24 mouse cellular contexts compared by ENCODE assay signal in genomic region chr14:48515538-48515937, GRCm38 (mm10).
A peak's percentile ranks its signal among the peaks of the same experiment; 100 is the strongest.
DNase-seq lines count a peak whose midpoint lies in the region; ATAC-seq and TF ChIP-seq lines count a peak whose summit lies in the region.
"Had no signal": no experiment of that assay in that cellular context is flagged by ENCODE, and none has a peak within 500 bp of the region (broad histone marks: within the 10 kb centered on the region; RNA-seq: fewer than 3 reads in every experiment).

No protein-coding gene starts in this region.

- H3K9me3 ChIP-seq in forebrain, embryonic 15.5 days: no peaks in the 10 kb centered on the region
- no peaks in the 10 kb centered on the region for H3K9me3 ChIP-seq in forebrain, embryonic 11.5 days (ENCODE audit: control insufficient read depth, low read length)
- no peaks in the 10 kb centered on the region for H3K9me3 ChIP-seq in liver, embryonic 11.5 days (ENCODE audit: control insufficient read depth, low read length)
- H3K9me3 ChIP-seq in midbrain, embryonic 11.5 days (ENCODE audit: control insufficient read depth, low read length): no peaks in the 10 kb centered on the region
- peaks cover 4% of the 10 kb centered on the region; the same call in 1 of the 2 replicates for H3K9me3 ChIP-seq in midbrain, embryonic 13.5 days
- H3K9me3 ChIP-seq: embryonic facial prominence, embryonic 13.5 days; hindbrain, embryonic 13.5 days; intestine, embryonic 15.5 days; limb, embryonic 13.5 days; neural tube, embryonic 12.5 days had no signal

- H3K79me2 ChIP-seq in liver, adult 2 months (ENCODE audit: control insufficient read depth, insufficient read depth, low read length): no peaks in the 10 kb centered on the region

- no peak overlapping the region for H3K9ac ChIP-seq in forebrain, embryonic 15.5 days (replicated peaks)
- no peak overlapping the region for H3K9ac ChIP-seq in forebrain, embryonic 11.5 days (ENCODE audit: low read length)
- no peak overlapping the region for H3K9ac ChIP-seq in liver, adult 2 months (ENCODE audit: low read depth, low read length)
- H3K9ac ChIP-seq in liver, embryonic 11.5 days (ENCODE audit: low read depth, low read length): no peak overlapping the region
- H3K9ac ChIP-seq in midbrain, embryonic 11.5 days (ENCODE audit: low read length): no peak overlapping the region
- no peak overlapping the region for H3K9ac ChIP-seq in midbrain, embryonic 13.5 days (replicated peaks)
- H3K9ac ChIP-seq: embryonic facial prominence, embryonic 13.5 days; hindbrain, embryonic 13.5 days; intestine, embryonic 15.5 days; limb, embryonic 13.5 days; liver, embryonic 14.5 days; neural tube, embryonic 12.5 days had no signal

- H3K4me2 ChIP-seq in forebrain, embryonic 15.5 days (replicated peaks): no peak overlapping the region
- H3K4me2 ChIP-seq in forebrain, embryonic 11.5 days (ENCODE audit: low read depth, low read length, severe bottlenecking): no peak overlapping the region
- no peak overlapping the region for H3K4me2 ChIP-seq in liver, embryonic 11.5 days
- no peak overlapping the region for H3K4me2 ChIP-seq in midbrain, embryonic 11.5 days
- H3K4me2 ChIP-seq in midbrain, embryonic 13.5 days (replicated peaks): no peak overlapping the region
- H3K4me2 ChIP-seq: embryonic facial prominence, embryonic 13.5 days; hindbrain, embryonic 13.5 days; intestine, embryonic 15.5 days; limb, embryonic 13.5 days; neural tube, embryonic 12.5 days had no signal

- no peak for DNase-seq in forebrain, embryonic 11.5 days (ENCODE audit: low spot score)
- DNase-seq in liver, adult 2 months (ENCODE audit: extremely low read depth, low read depth, low spot score): peak; percentile 81
- no peak for DNase-seq in liver, embryonic 11.5 days (ENCODE audit: low spot score)
- peak; percentile 90 for DNase-seq in midbrain, embryonic 11.5 days (ENCODE audit: low spot score, missing footprints)
- no peak for DNase-seq in spleen, postnatal 10 days (ENCODE audit: low spot score in 2 of 2)
- DNase-seq: adrenal gland, postnatal 36 days; cerebellum, adult 11 months; cerebellum, postnatal 36 days; embryo, embryonic 11 days; gastrocnemius, postnatal 25 days; heart, adult 2 months; kidney, adult 9 months; kidney, postnatal 14 days; layer of hippocampus, postnatal 36 days; right cerebral cortex, postnatal 14 days had no signal

- H3K36me3 ChIP-seq in forebrain, embryonic 15.5 days: no peaks in the 10 kb centered on the region
- no peaks in the 10 kb centered on the region for H3K36me3 ChIP-seq in forebrain, embryonic 11.5 days (ENCODE audit: control insufficient read depth, insufficient read depth, low read length)
- H3K36me3 ChIP-seq in liver, adult 2 months (ENCODE audit: control insufficient read depth, insufficient read depth, low read length): peaks cover 10% of the 10 kb centered on the region
- no peaks in the 10 kb centered on the region for H3K36me3 ChIP-seq in liver, embryonic 11.5 days (ENCODE audit: control insufficient read depth, insufficient read depth, low read length)
- no peaks in the 10 kb centered on the region for H3K36me3 ChIP-seq in midbrain, embryonic 11.5 days (ENCODE audit: control insufficient read depth, insufficient read depth, low read length)
- no peaks in the 10 kb centered on the region for H3K36me3 ChIP-seq in midbrain, embryonic 13.5 days
- H3K36me3 ChIP-seq: intestine, embryonic 15.5 days; neural tube, embryonic 12.5 days had no signal

- peaks cover 28% of the 10 kb centered on the region for H3K4me1 ChIP-seq in forebrain, embryonic 15.5 days
- peaks cover 12% of the 10 kb centered on the region; the same call in 1 of the 2 replicates for H3K4me1 ChIP-seq in forebrain, embryonic 11.5 days (replicated peaks; ENCODE audit: control insufficient read depth, insufficient read depth, low read length)
- H3K4me1 ChIP-seq in liver, adult 2 months (ENCODE audit: control insufficient read depth, insufficient read depth, low read length): no peaks in the 10 kb centered on the region
- no peaks in the 10 kb centered on the region for H3K4me1 ChIP-seq in liver, embryonic 11.5 days (replicated peaks; ENCODE audit: control insufficient read depth, insufficient read depth, low read length)
- H3K4me1 ChIP-seq in midbrain, embryonic 11.5 days (ENCODE audit: control insufficient read depth, insufficient read depth, low read length): peaks cover 35% of the 10 kb centered on the region
- peaks cover 45% of the 10 kb centered on the region for H3K4me1 ChIP-seq in midbrain, embryonic 13.5 days (replicated peaks)
- H3K4me1 ChIP-seq: embryonic facial prominence, embryonic 13.5 days; intestine, embryonic 15.5 days; limb, embryonic 13.5 days had no signal

- 0 out of 2 replicates have a peak overlapping the region, but pooled peaks have one; percentile 29 for H3K27ac ChIP-seq in forebrain, embryonic 15.5 days (replicated peaks)
- H3K27ac ChIP-seq in forebrain, embryonic 11.5 days (ENCODE audit: low read depth, low read length): no peak overlapping the region
- H3K27ac ChIP-seq in liver, adult 2 months (replicated peaks; ENCODE audit: insufficient read depth, low read depth, low read length): no peak overlapping the region
- no peak overlapping the region for H3K27ac ChIP-seq in liver, embryonic 11.5 days (ENCODE audit: low read depth, low read length)
- no peak overlapping the region for H3K27ac ChIP-seq in midbrain, embryonic 11.5 days (ENCODE audit: low read depth, low read length)
- no peak overlapping the region for H3K27ac ChIP-seq in midbrain, embryonic 13.5 days
- H3K27ac ChIP-seq: embryonic facial prominence, embryonic 13.5 days; heart, adult 2 months; hindbrain, embryonic 13.5 days; intestine, embryonic 15.5 days; limb, embryonic 13.5 days; liver, embryonic 14.5 days; neural tube, embryonic 12.5 days had no signal

- TF ChIP-seq CTCF in liver, adult 2 months (IDR thresholded peaks at IDR 0.05; ENCODE audit: low read depth, low read length): no peak

- no peak for ATAC-seq in forebrain, embryonic 15.5 days (replicated peaks)
- ATAC-seq in forebrain, embryonic 11.5 days (replicated peaks; ENCODE audit: low FRiP score): no peak
- no peak for ATAC-seq in liver, embryonic 11.5 days (replicated peaks; ENCODE audit: low FRiP score)
- ATAC-seq in midbrain, embryonic 11.5 days (ENCODE audit: low FRiP score): no peak
- ATAC-seq in midbrain, embryonic 13.5 days: no peak
- ATAC-seq: intestine, embryonic 15.5 days had no signal

- TF ChIP-seq POLR2A in liver, adult 2 months (IDR thresholded peaks at IDR 0.05; ENCODE audit: extremely low read depth, insufficient read depth, low read length): no peak

- 34% methylated on average over 8 of the region's 8 CpGs for WGBS in forebrain, embryonic 15.5 days
- 69% methylated on average over 8 of the region's 8 CpGs for WGBS in forebrain, embryonic 11.5 days
- 37% methylated on average over 8 of the region's 8 CpGs for WGBS in liver, adult 2 months
- WGBS in liver, embryonic 11.5 days: 87% methylated on average over 8 of the region's 8 CpGs
- 25% methylated on average over 8 of the region's 8 CpGs for WGBS in midbrain, embryonic 11.5 days
- 26% methylated on average over 8 of the region's 8 CpGs for WGBS in midbrain, embryonic 13.5 days

- no peaks in the 10 kb centered on the region for H3K27me3 ChIP-seq in forebrain, embryonic 15.5 days
- peaks cover 11% of the 10 kb centered on the region for H3K27me3 ChIP-seq in forebrain, embryonic 11.5 days (ENCODE audit: control insufficient read depth, insufficient read depth, low read length)
- no peaks in the 10 kb centered on the region for H3K27me3 ChIP-seq in liver, adult 2 months (ENCODE audit: control insufficient read depth, insufficient read depth, low read length)
- no peaks in the 10 kb centered on the region for H3K27me3 ChIP-seq in liver, embryonic 11.5 days (replicated peaks; ENCODE audit: control insufficient read depth, insufficient read depth, low read length)
- H3K27me3 ChIP-seq in midbrain, embryonic 11.5 days (ENCODE audit: control insufficient read depth, insufficient read depth, low read length): peaks cover 28% of the 10 kb centered on the region
- peaks cover 75% of the 10 kb centered on the region for H3K27me3 ChIP-seq in midbrain, embryonic 13.5 days
- H3K27me3 ChIP-seq: embryonic facial prominence, embryonic 13.5 days; intestine, embryonic 15.5 days; limb, embryonic 13.5 days had no signal

- H3K4me3 ChIP-seq in forebrain, embryonic 15.5 days: no peak overlapping the region
- no peak overlapping the region for H3K4me3 ChIP-seq in forebrain, embryonic 11.5 days (ENCODE audit: low read depth, low read length)
- H3K4me3 ChIP-seq in liver, adult 2 months (ENCODE audit: insufficient read depth, low read depth, low read length): no peak overlapping the region
- no peak overlapping the region for H3K4me3 ChIP-seq in liver, embryonic 11.5 days (ENCODE audit: low read depth, low read length)
- no peak overlapping the region for H3K4me3 ChIP-seq in midbrain, embryonic 11.5 days (ENCODE audit: low read depth, low read length)
- H3K4me3 ChIP-seq in midbrain, embryonic 13.5 days (replicated peaks): no peak overlapping the region
- H3K4me3 ChIP-seq: embryonic facial prominence, embryonic 13.5 days; erythroblast, embryonic 14.5 days; heart, adult 2 months; hindbrain, embryonic 13.5 days; intestine, embryonic 15.5 days; limb, embryonic 13.5 days; neural tube, embryonic 12.5 days had no signal

Comparison
In these comparisons a context has a peak if more than half of its experiments do, and no peak if none do; other contexts are left out.
1. DNase-seq: peak in liver, adult 2 months (single experiment) and midbrain, embryonic 11.5 days (single experiment); none in forebrain, embryonic 11.5 days (single experiment), liver, embryonic 11.5 days (single experiment) and spleen, postnatal 10 days (0 of 2).